Mouse (Mus musculus): ENCODE data around the gene Samd14. TPM values are rescaled to one million over a fixed set of nuclear protein-coding genes. Genes with fewer than 3 reads are reported as not detected.
A peak's percentile ranks its signal among the peaks of the same experiment; 100 is the strongest.

Samd14 gene
- polyA plus RNA-seq, 1 experiment from 2014 or later: 57.8 TPM

GRCm38 (mm10) chr11:94986435-94986834 lies 23.2 kb upstream of the Samd14 start:
- Histone ChIP-seq H3K9me3 (ENCODE audit: control insufficient read depth, low read length) (no peaks in the 10 kb centered on the region), H3K9ac (ENCODE audit: low read depth, low read length) (no peak overlapping the region), H3K4me2 (no peak overlapping the region), H3K36me3 (ENCODE audit: control insufficient read depth, insufficient read depth, low read length) (no peaks in the 10 kb centered on the region), H3K27ac (ENCODE audit: low read depth, low read length) (no peak overlapping the region), H3K27me3 (replicated peaks; ENCODE audit: control insufficient read depth, insufficient read depth, low read length) (no peaks in the 10 kb centered on the region), H3K4me3 (ENCODE audit: low read depth, low read length) (no peak overlapping the region), H3K4me1 (replicated peaks; ENCODE audit: control insufficient read depth, insufficient read depth, low read length) (peaks cover 44% of the 10 kb centered on the region)
- ATAC-seq (replicated peaks; ENCODE audit: low FRiP score): no peak
- no peak for DNase-seq (ENCODE audit: low spot score)
- 55% methylated on average over 2 of the region's 2 CpGs for WGBS

GRCm38 (mm10) chr11:94987341-94987740 lies 22.3 kb upstream of the Samd14 start:
- H3K27me3 ChIP-seq (replicated peaks; ENCODE audit: control insufficient read depth, insufficient read depth, low read length): no peaks in the 10 kb centered on the region
- H3K9ac ChIP-seq (ENCODE audit: low read depth, low read length): no peak overlapping the region
- no peak overlapping the region for H3K4me3 ChIP-seq (ENCODE audit: low read depth, low read length)
- WGBS: 48% methylated on average over 6 of the region's 6 CpGs
- H3K4me1 ChIP-seq (replicated peaks; ENCODE audit: control insufficient read depth, insufficient read depth, low read length): peaks cover 44% of the 10 kb centered on the region
- no peak for DNase-seq (ENCODE audit: low spot score)
- H3K4me2 ChIP-seq: no peak overlapping the region
- H3K36me3 ChIP-seq (ENCODE audit: control insufficient read depth, insufficient read depth, low read length): no peaks in the 10 kb centered on the region
- ATAC-seq (replicated peaks; ENCODE audit: low FRiP score): no peak
- H3K27ac ChIP-seq (ENCODE audit: low read depth, low read length): peak overlapping the region; percentile 34; the same call in 1 of the 2 replicates
- no peaks in the 10 kb centered on the region for H3K9me3 ChIP-seq (ENCODE audit: control insufficient read depth, low read length)

GRCm38 (mm10) chr11:94987851-94988250 lies 21.8 kb upstream of the Samd14 start:
- Histone ChIP-seq H3K27ac (ENCODE audit: low read depth, low read length) (no peak overlapping the region; the same call in 1 of the 2 replicates), H3K4me2 (peak overlapping the region; percentile 12; the same call in 1 of the 2 replicates), H3K9ac (ENCODE audit: low read depth, low read length) (no peak overlapping the region), H3K4me1 (replicated peaks; ENCODE audit: control insufficient read depth, insufficient read depth, low read length) (peaks cover 46% of the 10 kb centered on the region), H3K4me3 (ENCODE audit: low read depth, low read length) (no peak overlapping the region), H3K36me3 (ENCODE audit: control insufficient read depth, insufficient read depth, low read length) (no peaks in the 10 kb centered on the region), H3K9me3 (ENCODE audit: control insufficient read depth, low read length) (no peaks in the 10 kb centered on the region), H3K27me3 (replicated peaks; ENCODE audit: control insufficient read depth, insufficient read depth, low read length) (no peaks in the 10 kb centered on the region)
- no peak for ATAC-seq (replicated peaks; ENCODE audit: low FRiP score)
- DNase-seq (ENCODE audit: low spot score): no peak
- WGBS: 83% methylated on average over 8 of the region's 8 CpGs

- Histone ChIP-seq H3K9ac (ENCODE audit: low read depth, low read length) (peak overlapping the region; percentile 99), H3K27ac (ENCODE audit: low read depth, low read length) (peak overlapping the region; percentile 92), H3K27me3 (replicated peaks; ENCODE audit: control insufficient read depth, insufficient read depth, low read length) (no peaks in the 10 kb centered on the region), H3K4me2 (peak overlapping the region; percentile 95), H3K4me1 (replicated peaks; ENCODE audit: control insufficient read depth, insufficient read depth, low read length) (peaks cover 53% of the 10 kb centered on the region), H3K4me3 (ENCODE audit: low read depth, low read length) (peak overlapping the region; percentile 98), H3K9me3 (ENCODE audit: control insufficient read depth, low read length) (no peaks in the 10 kb centered on the region), H3K36me3 (ENCODE audit: control insufficient read depth, insufficient read depth, low read length) (no peaks in the 10 kb centered on the region)
- DNase-seq (ENCODE audit: low spot score) (no peak), ATAC-seq (replicated peaks; ENCODE audit: low FRiP score) (no peak)
- 27% methylated on average over 10 of the region's 10 CpGs for WGBS
Measured at GRCm38 (mm10) chr11:94988780-94989561, 20.7 kb upstream of the Samd14 start.

- DNase-seq (ENCODE audit: low spot score): peak; percentile 85
- no peaks in the 10 kb centered on the region for H3K27me3 ChIP-seq (replicated peaks; ENCODE audit: control insufficient read depth, insufficient read depth, low read length)
- H3K4me1 ChIP-seq (replicated peaks; ENCODE audit: control insufficient read depth, insufficient read depth, low read length): peaks cover 56% of the 10 kb centered on the region
- 1% methylated on average over 12 of the region's 12 CpGs for WGBS
- peaks cover under 1% of the 10 kb centered on the region; the same call in 1 of the 2 replicates for H3K36me3 ChIP-seq (ENCODE audit: control insufficient read depth, insufficient read depth, low read length)
- peak overlapping the region; percentile 99 for H3K9ac ChIP-seq (ENCODE audit: low read depth, low read length)
- no peaks in the 10 kb centered on the region for H3K9me3 ChIP-seq (ENCODE audit: control insufficient read depth, low read length)
- H3K4me2 ChIP-seq: peak overlapping the region; percentile 95
- ATAC-seq (replicated peaks; ENCODE audit: low FRiP score): peak; percentile 62
- H3K27ac ChIP-seq (ENCODE audit: low read depth, low read length): peak overlapping the region; percentile 92
- peak overlapping the region; percentile 98 for H3K4me3 ChIP-seq (ENCODE audit: low read depth, low read length)
Measured at GRCm38 (mm10) chr11:94989562-94990017, 20.1 kb upstream of the Samd14 start.

- H3K36me3 ChIP-seq (ENCODE audit: control insufficient read depth, insufficient read depth, low read length): peaks cover 6% of the 10 kb centered on the region; the same call in 1 of the 2 replicates
- 39% methylated on average over 6 of the region's 6 CpGs for WGBS
- no peaks in the 10 kb centered on the region for H3K27me3 ChIP-seq (replicated peaks; ENCODE audit: control insufficient read depth, insufficient read depth, low read length)
- H3K9ac ChIP-seq (ENCODE audit: low read depth, low read length): peak overlapping the region; percentile 99
- H3K4me2 ChIP-seq: peak overlapping the region; percentile 95
- H3K9me3 ChIP-seq (ENCODE audit: control insufficient read depth, low read length): no peaks in the 10 kb centered on the region
- DNase-seq (ENCODE audit: low spot score) (no peak), ATAC-seq (replicated peaks; ENCODE audit: low FRiP score) (peak; percentile 14)
- peak overlapping the region; percentile 92 for H3K27ac ChIP-seq (ENCODE audit: low read depth, low read length)
- H3K4me1 ChIP-seq (replicated peaks; ENCODE audit: control insufficient read depth, insufficient read depth, low read length): peaks cover 57% of the 10 kb centered on the region
- H3K4me3 ChIP-seq (ENCODE audit: low read depth, low read length): peak overlapping the region; percentile 98
Measured at GRCm38 (mm10) chr11:94990102-94990748, 19.5 kb upstream of the Samd14 start.

GRCm38 (mm10) chr11:94990749-94991577 lies 18.7 kb upstream of the Samd14 start, which contains the start of gene Ppp1r9b:
Gene Ppp1r9b, plus strand, starts transcription at chr11:94991035.
- peak within 1 kb of the TSS; percentile 92 for H3K27ac ChIP-seq (ENCODE audit: low read depth, low read length)
- peaks cover 65% of the 10 kb centered on the region for H3K4me1 ChIP-seq (replicated peaks; ENCODE audit: control insufficient read depth, insufficient read depth, low read length)
- ATAC-seq (replicated peaks; ENCODE audit: low FRiP score): peak; percentile 83
- H3K9ac ChIP-seq (ENCODE audit: low read depth, low read length): peak within 1 kb of the TSS; percentile 99
- H3K36me3 ChIP-seq (ENCODE audit: control insufficient read depth, insufficient read depth, low read length): peaks cover 6% of the 10 kb centered on the region; the same call in 1 of the 2 replicates
- peak; percentile 95 for DNase-seq (ENCODE audit: low spot score)
- H3K4me2 ChIP-seq: peak within 1 kb of the TSS; percentile 95
- no peaks in the 10 kb centered on the region for H3K27me3 ChIP-seq (replicated peaks; ENCODE audit: control insufficient read depth, insufficient read depth, low read length)
- H3K9me3 ChIP-seq (ENCODE audit: control insufficient read depth, low read length): no peaks in the 10 kb centered on the region
- peak within 1 kb of the TSS; percentile 98 for H3K4me3 ChIP-seq (ENCODE audit: low read depth, low read length)
- WGBS: under 1% methylated on average over 58 of the region's 69 CpGs
